Comparison of ENCODE assay signal across 12 mouse cellular contexts in the genomic region with DNA sequence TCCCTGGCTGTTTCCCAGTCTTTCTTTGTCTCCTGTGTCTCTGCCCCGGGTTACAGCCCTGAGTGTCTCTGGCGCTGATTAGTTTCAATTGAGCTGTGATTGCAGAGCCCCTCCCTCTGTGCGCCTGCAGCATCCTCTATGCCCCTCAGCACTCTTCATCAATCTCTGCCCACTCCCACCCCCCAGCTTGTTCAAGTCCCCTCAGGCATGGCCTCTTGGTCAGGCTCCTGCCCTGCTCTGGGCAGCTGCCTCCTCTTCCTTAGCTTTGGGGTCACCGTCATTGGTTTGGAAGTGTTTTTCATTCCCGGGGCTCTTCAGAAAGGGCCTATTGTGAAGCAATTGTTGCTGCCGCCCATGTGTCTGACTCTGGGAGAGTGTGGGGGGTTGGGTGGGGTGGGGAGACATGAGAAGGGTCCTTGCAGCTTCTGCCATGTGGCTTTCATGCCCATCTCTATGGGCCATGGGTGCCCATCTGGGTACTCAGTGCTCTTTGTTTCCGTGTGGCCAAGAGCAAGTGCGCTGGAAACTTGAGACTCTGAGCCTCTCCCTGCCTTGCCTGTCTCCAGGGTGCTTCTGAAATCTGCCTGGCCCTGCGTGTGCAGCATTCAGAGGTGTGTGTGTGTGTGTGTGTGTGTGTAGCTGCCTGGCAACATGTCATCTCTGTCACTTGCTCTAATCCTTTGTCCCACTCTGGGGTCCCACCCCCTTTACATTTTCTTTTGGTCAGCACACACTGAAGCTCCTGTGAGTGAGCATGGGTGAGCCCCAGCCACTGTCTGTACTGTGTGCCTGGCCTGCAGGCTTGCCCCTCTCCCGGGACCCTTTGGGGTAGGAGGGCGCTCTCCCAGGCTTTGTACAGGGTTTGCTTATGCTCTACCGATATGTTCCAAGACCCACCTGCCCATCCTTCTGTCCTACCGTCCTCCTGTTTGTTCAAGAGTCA. TPM values are rescaled to one million over a fixed set of nuclear protein-coding genes. Genes with fewer than 3 reads are reported as not detected.
DNase-seq lines count a peak whose midpoint lies in the region; ATAC-seq and TF ChIP-seq lines count a peak whose summit lies in the region.
"Had no signal": no experiment of that assay in that cellular context is flagged by ENCODE, and none has a peak within 500 bp of the region (broad histone marks: within the 10 kb centered on the region; RNA-seq: fewer than 3 reads in every experiment).

No protein-coding gene starts in this region.

- H3K4me2 ChIP-seq in stomach, embryonic 14.5 days (replicated peaks; ENCODE audit: low read depth, low read length): no peak overlapping the region
- no peak overlapping the region for H3K4me2 ChIP-seq in stomach, postnatal 0 days (replicated peaks; ENCODE audit: low read depth)
- no peak overlapping the region for H3K4me2 ChIP-seq in forebrain, postnatal 0 days (ENCODE audit: low read depth)
- H3K4me2 ChIP-seq in midbrain, embryonic 12.5 days (replicated peaks): peak overlapping the region; percentile 21; the same call in 1 of the 2 replicates
- H3K4me2 ChIP-seq in liver, postnatal 0 days (ENCODE audit: low read depth, low read length): no peak overlapping the region

- TF ChIP-seq CTCF in stomach, postnatal 0 days (IDR thresholded peaks at IDR 0.05; ENCODE audit: low read depth): no peak
- TF ChIP-seq CTCF in forebrain, postnatal 0 days (IDR thresholded peaks at IDR 0.05; ENCODE audit: low read depth): no peak
- TF ChIP-seq CTCF in liver, postnatal 0 days (IDR thresholded peaks at IDR 0.05; ENCODE audit: low read depth): no peak

- TF ChIP-seq EP300 in stomach, postnatal 0 days (optimal IDR thresholded peaks at IDR 0.05): no peak
- no peak for TF ChIP-seq EP300 in liver, postnatal 0 days (IDR thresholded peaks at IDR 0.05; ENCODE audit: low read depth)

- H3K4me3 ChIP-seq in stomach, embryonic 14.5 days (ENCODE audit: low read depth, low read length): no peak overlapping the region
- no peak overlapping the region for H3K4me3 ChIP-seq in stomach, postnatal 0 days (ENCODE audit: low read depth, low read length)
- H3K4me3 ChIP-seq in forebrain, postnatal 0 days (ENCODE audit: low read depth, low read length): no peak overlapping the region
- H3K4me3 ChIP-seq in midbrain, embryonic 12.5 days: no peak overlapping the region
- no peak overlapping the region for H3K4me3 ChIP-seq in liver, postnatal 0 days (ENCODE audit: low read depth, low read length)
- H3K4me3 ChIP-seq: heart, adult 2 months had no signal

- no peak for DNase-seq in stomach, postnatal 0 days (ENCODE audit: low spot score)
- DNase-seq in forebrain, postnatal 0 days: peak; percentile 60
- DNase-seq in urinary bladder, postnatal 10 days (ENCODE audit: low spot score): no peak
- DNase-seq in frontal cortex, postnatal 14 days (ENCODE audit: low spot score in 2 of 2): no peak
- DNase-seq in liver, postnatal 0 days: no peak
- DNase-seq: heart, adult 2 months; kidney, postnatal 36 days; thymus, postnatal 25 days had no signal

- no peaks in the 10 kb centered on the region for H3K27me3 ChIP-seq in stomach, embryonic 14.5 days (ENCODE audit: control insufficient read depth, insufficient read depth, low read length)
- H3K27me3 ChIP-seq in stomach, postnatal 0 days (ENCODE audit: control insufficient read depth, insufficient read depth, low read length): no peaks in the 10 kb centered on the region
- H3K27me3 ChIP-seq in forebrain, postnatal 0 days (ENCODE audit: insufficient read depth, low read length): no peaks in the 10 kb centered on the region
- peaks cover 18% of the 10 kb centered on the region; the same call in 1 of the 2 replicates for H3K27me3 ChIP-seq in midbrain, embryonic 12.5 days
- H3K27me3 ChIP-seq in liver, postnatal 0 days (ENCODE audit: insufficient read depth, low read length): no peaks in the 10 kb centered on the region; the same call in 1 of the 2 replicates

- no peak for ATAC-seq in stomach, embryonic 14.5 days (ENCODE audit: insufficient number of reproducible peaks, insufficient read depth, low FRiP score, low read depth)
- ATAC-seq in stomach, postnatal 0 days (ENCODE audit: low FRiP score, low TSS enrichment): no peak
- ATAC-seq in forebrain, postnatal 0 days: peak; percentile 74
- peak; percentile 72 for ATAC-seq in midbrain, embryonic 12.5 days (ENCODE audit: low FRiP score, low read depth)
- ATAC-seq in liver, postnatal 0 days: no peak
- ATAC-seq: lung, postnatal 0 days had no signal

- H3K9me3 ChIP-seq in stomach, embryonic 14.5 days (ENCODE audit: control insufficient read depth, low read depth, low read length): no peaks in the 10 kb centered on the region
- no peaks in the 10 kb centered on the region for H3K9me3 ChIP-seq in stomach, postnatal 0 days (ENCODE audit: control insufficient read depth, low read length)
- H3K9me3 ChIP-seq in forebrain, postnatal 0 days (ENCODE audit: low read length): no peaks in the 10 kb centered on the region
- H3K9me3 ChIP-seq in midbrain, embryonic 12.5 days: no peaks in the 10 kb centered on the region
- H3K9me3 ChIP-seq in liver, postnatal 0 days (ENCODE audit: low read length): no peaks in the 10 kb centered on the region
- H3K9me3 ChIP-seq: G1E had no signal

- WGBS in stomach, embryonic 14.5 days: 22% methylated on average over 13 of the region's 13 CpGs
- 36% methylated on average over 13 of the region's 13 CpGs for WGBS in stomach, postnatal 0 days
- 12% methylated on average over 13 of the region's 13 CpGs for WGBS in forebrain, postnatal 0 days
- WGBS in midbrain, embryonic 12.5 days: 15% methylated on average over 13 of the region's 13 CpGs
- WGBS in liver, postnatal 0 days (ENCODE audit: insufficient replicate concordance): 57% methylated on average over 13 of the region's 13 CpGs

- H3K4me1 ChIP-seq in stomach, embryonic 14.5 days (ENCODE audit: control insufficient read depth, insufficient read depth, low read length): peaks cover 46% of the 10 kb centered on the region
- 0 out of 2 replicates have a peak, but pooled peaks cover 3% of the 10 kb centered on the region for H3K4me1 ChIP-seq in stomach, postnatal 0 days (replicated peaks; ENCODE audit: control insufficient read depth, insufficient read depth)
- peaks cover 12% of the 10 kb centered on the region; the same call in 1 of the 2 replicates for H3K4me1 ChIP-seq in forebrain, postnatal 0 days (ENCODE audit: insufficient read depth)
- peaks cover 94% of the 10 kb centered on the region for H3K4me1 ChIP-seq in midbrain, embryonic 12.5 days
- no peaks in the 10 kb centered on the region for H3K4me1 ChIP-seq in liver, postnatal 0 days (ENCODE audit: insufficient read depth)

- peak overlapping the region; percentile 66; the same call in 1 of the 2 replicates for H3K27ac ChIP-seq in stomach, embryonic 14.5 days (ENCODE audit: low read length)
- no peak overlapping the region for H3K27ac ChIP-seq in stomach, postnatal 0 days (replicated peaks)
- H3K27ac ChIP-seq in forebrain, postnatal 0 days (ENCODE audit: low read depth, low read length): peak overlapping the region; percentile 87
- H3K27ac ChIP-seq in midbrain, embryonic 12.5 days (replicated peaks): peak overlapping the region; percentile 97
- H3K27ac ChIP-seq in liver, postnatal 0 days (ENCODE audit: low read depth): no peak overlapping the region
- H3K27ac ChIP-seq: heart, adult 2 months had no signal

- H3K9ac ChIP-seq in stomach, embryonic 14.5 days (replicated peaks; ENCODE audit: low read depth, low read length): no peak overlapping the region; the same call in 1 of the 2 replicates
- H3K9ac ChIP-seq in stomach, postnatal 0 days (ENCODE audit: low read length): no peak overlapping the region
- peak overlapping the region; percentile 43 for H3K9ac ChIP-seq in forebrain, postnatal 0 days
- H3K9ac ChIP-seq in midbrain, embryonic 12.5 days (replicated peaks): peak overlapping the region; percentile 48
- no peak overlapping the region for H3K9ac ChIP-seq in liver, postnatal 0 days (replicated peaks)

- no peaks in the 10 kb centered on the region; the same call in 1 of the 2 replicates for H3K36me3 ChIP-seq in stomach, embryonic 14.5 days (ENCODE audit: control insufficient read depth, insufficient read depth, low read length)
- H3K36me3 ChIP-seq in stomach, postnatal 0 days (ENCODE audit: control insufficient read depth, insufficient read depth, low read length): no peaks in the 10 kb centered on the region
- H3K36me3 ChIP-seq in forebrain, postnatal 0 days (ENCODE audit: insufficient read depth): peaks cover 11% of the 10 kb centered on the region; the same call in 1 of the 2 replicates
- peaks cover 8% of the 10 kb centered on the region for H3K36me3 ChIP-seq in midbrain, embryonic 12.5 days
- no peaks in the 10 kb centered on the region for H3K36me3 ChIP-seq in liver, postnatal 0 days (replicated peaks; ENCODE audit: insufficient read depth, low read length)
- H3K36me3 ChIP-seq: G1E had no signal

RNA-seq across cellular contexts. Expression of gene Src, which starts 57.5 kb away (rescaled TPM):
- polyA plus RNA-seq in stomach, embryonic 14.5 days (2014; fragmentation: Nextera tagmentation; extraction: Ambion mirVana): 17.1 and 17.2 TPM in 2 replicates
- 12.0 and 12.9 TPM in 2 replicates for polyA plus RNA-seq in stomach, postnatal 0 days (2015; fragmentation: Nextera tagmentation; extraction: Ambion mirVana)
- total RNA-seq in forebrain, postnatal 0 days (2014; rRNA removed): 96.0 and 124 TPM in 2 replicates
- polyA plus RNA-seq in forebrain, postnatal 0 days (2015; fragmentation: Nextera tagmentation; extraction: Ambion mirVana): 22.8 and 29.1 TPM in 2 replicates
- polyA plus RNA-seq in midbrain, embryonic 12.5 days (2016; fragmentation: Nextera tagmentation; extraction: Ambion mirVana): 33.5 and 36.6 TPM in 2 replicates
- 1.6 and 1.8 TPM in 2 replicates for polyA plus RNA-seq in liver, postnatal 0 days (2015; fragmentation: Nextera tagmentation; extraction: Ambion mirVana)

Comparison
In these comparisons a context has a peak if more than half of its experiments do, and no peak if none do; other contexts are left out.
1. H3K27ac ChIP-seq: peak in stomach, embryonic 14.5 days (single experiment), forebrain, postnatal 0 days (single experiment) and midbrain, embryonic 12.5 days (single experiment); none in stomach, postnatal 0 days (single experiment) and liver, postnatal 0 days (single experiment).
2. ATAC-seq: peak in forebrain, postnatal 0 days (single experiment) and midbrain, embryonic 12.5 days (single experiment); none in stomach, embryonic 14.5 days (single experiment), stomach, postnatal 0 days (single experiment) and liver, postnatal 0 days (single experiment).
3. H3K9ac ChIP-seq: peak in forebrain, postnatal 0 days (single experiment) and midbrain, embryonic 12.5 days (single experiment); none in stomach, embryonic 14.5 days (single experiment), stomach, postnatal 0 days (single experiment) and liver, postnatal 0 days (single experiment).